Mouse (Mus musculus) large intestine, adult 2 months (tissue): ENCODE data around the gene Rab11fip4. TPM values are rescaled to one million over a fixed set of nuclear protein-coding genes. Genes with fewer than 3 reads are reported as not detected.

Experiments used
- DNase-seq: peaks from one replicate; pipeline ENCODE4 v3.0.0-alpha.2; 2012; ENCODE audit warnings: low read depth, low spot score
- WGBS: fragments of 180-500 bp; shearing (Covaris S2); methylation state at CpG from one replicate; pipeline ENCODE4 v1.1.7; 2018; 5-methylcytosine and 5-hydroxymethylcytosine counted together
- polyA plus RNA-seq: library from polyadenylated mRNA; depleted of rRNA; stranded (reverse); fragments of >200 nt; gene quantifications from 2 replicates; pipeline ENCODE4 v1.2.3, GENCODE M21; 2012

The Rab11fip4 gene
- polyA plus RNA-seq, 1 experiment: 4.7 TPM

DNA sequence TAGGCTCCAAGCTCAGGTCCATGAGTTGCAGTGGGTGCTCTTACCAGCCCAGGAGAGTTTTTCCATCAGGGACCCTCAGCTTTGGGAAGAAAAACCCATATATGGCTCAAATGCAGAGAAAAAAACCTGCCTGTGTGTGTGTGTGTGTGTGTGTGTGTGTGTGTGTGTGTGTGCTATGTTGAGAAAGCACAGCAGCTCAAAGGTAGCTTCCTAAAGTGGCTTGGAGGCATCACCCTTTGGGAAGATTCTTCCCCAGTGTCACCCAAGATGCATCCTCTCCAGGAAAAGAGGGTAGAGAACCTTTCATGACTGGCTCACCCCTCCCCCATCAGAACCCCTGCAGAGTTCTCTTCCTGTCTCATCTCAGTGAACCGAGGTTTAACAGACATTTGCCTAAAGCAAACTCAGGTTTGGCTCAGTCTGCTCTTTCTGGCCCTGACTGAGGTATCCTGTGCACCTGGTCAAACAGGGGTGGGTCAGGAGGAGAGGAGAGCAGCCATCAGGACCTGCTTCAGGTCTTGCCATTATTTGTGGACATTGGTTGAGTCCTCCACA, 21.1 kb downstream of the Rab11fip4 start:
- WGBS: 14% methylated on average over 1 of the region's 1 CpGs
- no peak for DNase-seq

DNA sequence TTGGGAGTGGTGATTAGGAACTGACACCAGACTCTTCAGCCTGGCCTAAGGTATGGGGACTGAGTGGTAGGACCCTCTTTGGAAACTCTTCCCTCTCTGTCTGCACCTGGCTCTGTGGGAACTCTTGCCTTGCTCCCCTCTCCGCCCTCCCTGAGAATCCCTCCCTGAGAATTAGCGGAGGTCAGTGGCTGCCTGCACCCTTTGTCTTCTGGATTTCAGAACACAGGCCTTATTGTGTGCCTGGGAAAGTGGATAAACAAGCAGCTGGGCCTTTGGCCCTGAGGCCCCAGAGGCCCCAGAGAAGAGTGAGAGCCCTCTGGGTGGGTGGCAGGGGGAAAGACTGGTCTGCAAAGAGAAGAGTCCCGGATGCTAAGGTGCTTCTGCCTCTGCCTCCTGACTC, 22.1 kb downstream of the Rab11fip4 start:
- WGBS: 60% methylated on average over 3 of the region's 3 CpGs

DNA sequence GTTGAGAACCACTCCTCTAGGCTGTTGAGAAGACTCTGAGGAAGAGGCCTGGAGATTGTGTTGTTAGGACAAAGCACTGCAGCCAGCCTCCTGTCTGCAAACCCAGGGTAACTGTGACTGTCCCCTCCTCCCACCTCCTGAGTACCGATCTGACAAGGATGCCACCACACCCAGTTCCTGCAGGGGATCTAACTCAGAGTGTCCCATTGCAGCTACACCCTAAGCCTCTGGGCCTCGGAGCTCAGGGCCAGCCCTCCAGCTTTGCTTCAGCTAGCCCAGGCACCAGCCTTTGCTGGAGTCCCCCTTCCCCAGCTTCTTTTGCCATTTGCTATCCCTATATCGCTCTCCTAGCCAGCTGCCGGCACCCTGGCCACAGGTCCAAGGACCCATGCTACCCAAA, 22.7 kb downstream of the Rab11fip4 start:
- DNase-seq: no peak
- WGBS: 62% methylated on average over 4 of the region's 4 CpGs

More for the DNA sequence above, 22.1 kb downstream of the Rab11fip4 start:
- no peak for DNase-seq

DNA sequence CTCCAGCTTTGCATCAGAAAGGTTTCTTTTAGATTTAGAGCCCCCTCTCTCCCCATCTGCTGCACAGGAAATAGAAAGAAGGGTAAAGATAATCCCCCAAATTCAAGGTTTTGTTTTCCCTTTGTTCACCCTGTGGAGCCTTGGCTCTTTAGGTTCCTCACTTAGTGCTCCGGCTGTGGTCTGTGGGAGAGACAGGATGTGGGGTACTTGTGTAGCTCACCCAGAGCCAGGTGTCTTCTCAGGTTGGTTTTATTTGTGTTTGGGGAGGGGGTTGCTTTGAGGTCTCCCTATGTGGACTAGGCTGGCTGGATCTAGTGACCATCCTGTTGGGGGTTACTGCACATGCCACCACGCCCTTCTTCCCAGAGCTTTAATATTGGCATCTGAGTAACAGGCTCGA, 23.9 kb downstream of the Rab11fip4 start:
- DNase-seq: no peak

DNA sequence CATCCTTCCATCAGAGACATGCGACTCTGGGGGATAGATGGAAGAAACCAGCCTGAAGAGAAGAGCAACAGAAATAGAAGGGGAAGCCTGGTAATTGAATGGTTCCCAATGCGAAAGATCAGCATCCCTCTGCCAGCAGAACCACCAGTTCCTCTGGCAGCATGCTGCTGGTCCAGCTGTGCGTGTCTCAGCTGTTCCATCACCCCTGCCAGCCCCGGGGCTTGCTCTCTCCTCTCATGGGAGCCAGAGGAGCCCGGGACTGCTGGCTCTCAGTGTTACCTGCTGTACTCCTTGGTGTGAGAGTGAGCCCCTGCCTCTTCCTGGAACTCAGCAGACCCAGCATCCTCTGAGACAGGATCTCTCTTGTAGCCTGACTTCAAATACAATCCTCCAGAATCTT, 24.9 kb downstream of the Rab11fip4 start:
- 63% methylated on average over 5 of the region's 5 CpGs for WGBS
- DNase-seq: no peak

More for the DNA sequence above, 23.9 kb downstream of the Rab11fip4 start:
- 71% methylated on average over 3 of the region's 3 CpGs for WGBS

DNA sequence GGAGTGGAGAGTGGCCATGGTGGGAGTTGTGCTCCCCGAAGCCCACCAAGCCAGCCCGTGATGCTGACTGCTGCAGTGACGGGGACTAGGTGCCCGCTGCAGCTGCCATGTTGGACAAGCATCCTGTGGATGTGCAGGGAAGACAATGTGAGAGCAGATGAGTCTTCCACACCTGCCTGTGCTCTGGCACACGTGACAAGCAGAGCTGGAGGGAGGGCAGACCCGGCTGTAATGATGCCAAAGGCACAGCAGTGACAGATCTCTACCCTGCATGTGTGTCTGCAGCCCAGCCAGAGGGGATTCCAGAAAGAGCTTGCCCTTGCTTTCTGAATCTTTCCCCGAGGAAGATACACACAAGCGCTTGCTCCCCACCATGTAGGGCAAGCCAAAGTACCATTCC, 27.0 kb downstream of the Rab11fip4 start:
- 81% methylated on average over 8 of the region's 8 CpGs for WGBS
- DNase-seq: no peak

DNA sequence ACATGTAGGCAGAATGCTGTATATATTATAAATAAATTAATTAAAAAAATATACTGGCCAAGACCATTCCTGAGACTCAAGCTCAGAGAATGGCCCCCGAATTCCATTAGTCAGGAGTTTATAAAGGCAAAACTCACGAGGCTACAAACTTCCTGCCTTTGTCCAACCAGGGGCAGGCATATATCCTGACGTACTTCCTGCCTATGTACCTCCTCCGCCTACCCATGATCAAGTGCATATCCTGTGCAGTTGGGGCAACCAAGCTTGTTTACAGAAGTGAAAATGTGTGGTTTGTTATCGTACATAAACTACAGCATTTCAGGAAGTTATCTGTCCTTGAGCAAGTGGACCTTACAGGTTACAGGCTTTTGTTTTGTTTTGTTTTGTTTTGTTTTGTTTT, 32.0 kb downstream of the Rab11fip4 start:
- no peak for DNase-seq
- WGBS: 64% methylated on average over 5 of the region's 5 CpGs

DNA sequence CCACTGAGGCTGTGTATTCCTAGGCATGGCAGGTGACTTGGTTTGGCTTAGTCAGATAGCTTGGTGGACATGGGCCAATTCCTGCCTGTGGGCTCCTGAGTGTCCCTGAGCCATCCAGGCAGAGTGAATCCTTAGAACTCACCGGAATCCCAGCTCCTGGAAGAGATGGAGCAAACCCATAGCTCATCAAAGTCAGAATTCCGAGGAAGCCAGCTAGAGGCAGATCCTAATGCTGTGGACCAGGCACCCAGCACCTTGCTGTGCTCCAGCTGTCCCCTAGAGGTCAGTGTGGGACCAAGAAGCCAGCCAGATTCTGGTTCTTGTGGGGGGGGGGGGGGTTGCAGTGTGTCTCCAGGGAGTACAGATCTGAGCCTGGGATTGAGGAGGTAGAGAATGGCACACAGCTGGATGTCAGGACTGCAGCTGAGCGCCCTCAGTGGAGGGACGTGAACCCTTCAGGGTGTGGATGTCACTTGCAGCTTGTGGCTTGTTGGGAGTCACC, 33.8 kb downstream of the Rab11fip4 start:
- DNase-seq: no peak

DNA sequence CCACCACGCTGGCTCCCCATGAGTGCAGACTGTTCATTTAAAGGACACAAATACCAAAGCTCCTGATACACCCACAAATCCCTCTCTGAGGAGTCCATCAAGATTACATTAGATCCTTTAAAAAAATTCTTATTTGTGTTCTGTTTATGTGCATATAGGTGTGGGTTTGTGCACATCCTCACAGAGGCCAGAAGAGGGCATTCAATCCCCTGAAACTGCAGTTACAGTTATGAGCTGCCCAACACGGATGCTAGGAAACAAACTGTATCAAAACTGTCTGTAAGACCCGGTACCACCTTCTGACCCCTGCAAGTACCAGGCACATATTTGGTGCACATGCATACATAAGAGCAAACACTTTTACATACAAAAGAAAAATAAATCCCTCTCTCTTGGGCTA, 37.7 kb downstream of the Rab11fip4 start:
- no peak for DNase-seq
- WGBS: 48% methylated on average over 3 of the region's 3 CpGs

More for the DNA sequence above, 33.8 kb downstream of the Rab11fip4 start:
- 11% methylated on average over 4 of the region's 4 CpGs for WGBS

DNA sequence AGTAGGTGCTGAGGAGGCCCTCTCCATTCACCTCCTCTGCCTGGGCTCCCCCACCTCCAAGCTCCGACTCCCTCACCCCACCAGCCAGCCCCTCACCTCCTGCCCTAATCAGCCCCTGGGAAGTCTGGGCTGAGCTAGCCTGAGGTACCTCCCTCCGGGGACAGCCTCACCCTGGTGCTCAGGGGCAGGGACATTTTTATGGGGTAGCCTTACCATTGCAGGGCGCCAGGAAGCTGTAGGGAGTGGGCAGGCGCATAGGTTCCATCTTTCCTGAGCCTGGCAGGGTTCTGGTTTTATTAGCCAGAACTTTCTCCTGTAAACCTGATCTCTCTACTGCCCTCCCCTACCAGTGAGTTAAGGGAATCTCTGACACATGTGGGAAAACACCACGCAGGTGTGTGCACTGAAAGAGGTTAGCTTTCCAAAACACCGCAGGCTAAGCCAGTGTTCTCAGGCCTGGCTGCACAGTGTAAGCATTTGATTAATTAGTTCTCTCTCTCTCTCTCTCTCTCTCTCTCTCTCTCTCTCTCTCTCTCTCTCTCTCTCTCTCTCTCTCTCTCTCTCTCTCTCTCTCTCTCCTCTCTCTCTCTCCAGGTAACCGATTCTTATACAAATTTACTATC, 38.9 kb downstream of the Rab11fip4 start:
- 66% methylated on average over 7 of the region's 7 CpGs for WGBS
- no peak for DNase-seq

DNA sequence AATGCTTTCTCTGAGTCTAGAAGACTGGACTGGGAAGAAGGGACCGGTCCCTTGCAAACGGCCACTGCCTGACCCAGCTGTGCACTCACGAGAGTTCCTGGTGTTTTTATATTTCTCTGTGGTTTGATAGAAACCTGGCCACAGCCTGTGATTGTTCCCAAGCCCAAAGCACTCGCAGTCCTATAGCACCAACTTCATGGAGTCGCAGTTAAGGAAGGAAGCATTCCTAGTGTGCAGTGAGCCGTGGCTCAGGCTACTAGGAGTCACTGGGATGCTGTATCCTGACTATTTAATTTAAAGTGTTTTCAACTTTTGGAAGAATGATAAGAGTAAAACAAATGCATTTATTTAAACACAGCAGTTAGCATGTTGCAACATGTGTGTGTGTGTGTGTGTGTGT, 39.5 kb downstream of the Rab11fip4 start:
- DNase-seq: no peak
- 69% methylated on average over 6 of the region's 6 CpGs for WGBS

DNA sequence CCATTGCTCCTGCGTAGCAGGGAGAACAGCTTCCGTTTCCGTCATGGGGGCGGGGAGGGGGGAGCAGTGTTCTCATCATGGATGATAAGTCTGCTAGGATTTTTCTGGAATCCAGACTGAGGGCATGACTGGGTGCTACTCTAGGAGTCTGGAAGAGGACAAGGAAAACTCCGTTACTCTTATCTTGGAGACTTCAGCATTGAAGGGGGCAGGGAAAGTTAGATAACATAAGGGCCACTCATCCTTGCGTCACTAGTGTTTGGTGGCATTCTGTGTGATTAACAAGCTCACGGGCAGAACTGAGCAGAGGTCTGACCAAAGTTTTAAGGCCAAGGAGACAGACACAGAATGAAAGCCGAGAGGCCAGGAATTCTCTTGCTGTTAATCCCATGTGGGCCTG, 42.4 kb downstream of the Rab11fip4 start:
- WGBS: 88% methylated on average over 8 of the region's 8 CpGs
- no peak for DNase-seq

DNA sequence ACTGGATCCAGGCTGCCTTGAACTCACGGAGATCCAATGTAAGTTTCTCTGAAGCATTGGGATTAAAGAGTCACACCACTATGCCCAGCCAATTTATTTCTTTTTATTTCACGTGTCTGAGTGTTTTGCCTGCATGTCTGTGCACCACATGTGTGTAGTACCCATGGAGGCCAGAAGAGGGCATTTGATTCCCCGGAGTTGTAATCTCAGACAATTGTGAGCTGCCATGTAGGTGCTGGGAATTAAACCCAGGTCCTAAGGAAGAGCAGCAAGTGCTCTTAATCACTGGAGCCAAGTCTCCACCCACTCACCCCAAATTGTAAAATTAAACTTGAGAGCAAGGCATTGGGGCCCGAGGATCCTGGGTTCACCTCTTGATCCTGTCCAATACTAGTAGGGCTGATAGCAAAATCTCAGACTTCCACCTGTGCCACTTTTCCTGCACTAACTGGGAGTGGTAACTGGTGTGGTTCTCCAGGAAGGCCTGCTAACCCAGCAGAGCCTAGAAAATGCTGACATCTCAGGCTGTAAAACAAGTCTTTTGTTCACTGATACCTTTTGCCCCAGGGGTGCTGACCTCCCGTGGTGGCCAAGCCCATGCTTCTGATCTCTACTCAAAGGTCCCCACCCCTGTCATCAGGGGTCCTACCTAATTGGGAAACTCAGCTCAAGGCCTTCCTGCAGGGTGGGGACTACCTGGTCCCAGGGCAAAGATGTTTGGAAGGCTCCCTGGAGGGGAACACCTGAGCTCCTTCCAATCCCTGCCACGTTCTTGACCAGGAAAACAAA, 44.8 kb downstream of the Rab11fip4 start:
- DNase-seq: no peak
- 89% methylated on average over 6 of the region's 6 CpGs for WGBS

DNA sequence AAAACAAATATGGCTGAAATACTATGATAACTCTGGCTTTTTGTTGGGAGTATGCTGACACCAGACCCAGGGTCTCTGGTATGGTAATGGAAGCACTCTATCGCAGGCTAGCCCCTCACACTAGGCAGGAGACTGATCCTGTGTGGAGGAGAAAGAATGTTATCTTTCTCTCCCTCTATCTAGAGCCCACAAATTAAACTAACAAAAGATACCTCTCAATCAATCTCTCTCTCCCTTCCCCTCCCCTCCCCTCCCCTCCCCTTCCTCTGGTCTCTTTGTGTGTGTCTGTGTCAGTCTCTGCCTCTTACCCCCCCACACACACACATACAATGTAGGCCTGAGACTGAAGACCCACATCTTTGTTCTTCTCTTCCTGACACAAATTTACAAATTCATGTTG, 45.5 kb downstream of the Rab11fip4 start:
- DNase-seq: no peak
- 98% methylated on average over 1 of the region's 1 CpGs for WGBS

DNA sequence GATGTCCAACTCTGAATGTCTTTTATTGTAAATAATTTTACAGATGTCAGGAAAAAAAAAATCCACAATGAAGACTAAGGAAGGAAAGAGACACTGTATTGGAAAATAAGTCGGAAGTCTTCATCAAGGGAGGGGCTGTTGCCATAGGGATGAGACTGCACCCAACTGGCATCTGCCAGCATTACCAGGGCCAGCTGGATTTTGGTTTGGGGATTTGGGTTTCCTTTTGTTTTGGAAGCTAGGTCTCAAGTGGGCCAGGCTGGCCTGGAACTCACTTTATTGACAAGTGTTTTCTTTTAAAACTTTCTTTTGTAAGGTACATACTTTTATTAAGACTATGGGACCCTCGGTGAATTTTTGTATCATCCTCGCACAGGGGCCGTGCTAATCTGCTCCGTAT, 47.7 kb downstream of the Rab11fip4 start:
- WGBS: 83% methylated on average over 5 of the region's 5 CpGs
- DNase-seq: no peak

DNA sequence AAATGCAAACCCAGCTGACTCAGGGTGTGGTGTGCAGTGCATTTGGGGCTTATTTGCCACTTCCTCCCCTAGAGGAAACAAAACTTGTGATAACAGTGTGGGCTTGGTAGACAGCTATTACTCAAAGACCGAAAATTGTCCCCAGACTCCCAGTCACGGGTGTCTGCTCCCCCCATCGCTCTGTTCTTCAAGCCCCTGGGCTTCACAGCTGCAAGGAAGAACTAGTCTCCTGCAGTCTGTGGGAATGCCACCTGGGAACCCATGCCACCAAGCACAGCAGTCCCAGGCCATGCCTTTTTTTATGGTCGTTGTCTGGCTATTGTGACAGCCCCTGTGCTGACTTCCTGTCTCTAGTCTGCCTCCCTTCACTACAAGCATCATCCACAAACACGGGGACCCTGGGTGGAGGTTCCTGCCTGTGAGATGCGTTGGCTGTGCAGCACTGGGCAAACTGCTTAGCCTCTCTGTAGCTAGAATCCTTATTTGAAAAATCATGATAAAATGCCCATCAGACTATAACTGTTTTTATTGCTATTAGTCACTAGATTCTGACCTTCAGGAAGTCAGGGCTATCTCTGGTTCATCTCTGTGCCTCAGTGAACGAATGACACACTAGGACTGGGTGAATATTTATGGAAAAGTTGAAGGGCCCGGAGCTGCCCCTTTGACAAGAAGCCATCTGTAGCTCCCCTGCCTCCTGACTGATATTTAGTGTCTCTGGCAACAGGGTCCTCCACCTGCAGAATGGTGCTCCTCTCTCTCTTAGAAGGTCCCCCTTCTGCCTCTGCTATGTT, 50.1 kb downstream of the Rab11fip4 start:
- DNase-seq: no peak
- WGBS: 40% methylated on average over 8 of the region's 8 CpGs

DNA sequence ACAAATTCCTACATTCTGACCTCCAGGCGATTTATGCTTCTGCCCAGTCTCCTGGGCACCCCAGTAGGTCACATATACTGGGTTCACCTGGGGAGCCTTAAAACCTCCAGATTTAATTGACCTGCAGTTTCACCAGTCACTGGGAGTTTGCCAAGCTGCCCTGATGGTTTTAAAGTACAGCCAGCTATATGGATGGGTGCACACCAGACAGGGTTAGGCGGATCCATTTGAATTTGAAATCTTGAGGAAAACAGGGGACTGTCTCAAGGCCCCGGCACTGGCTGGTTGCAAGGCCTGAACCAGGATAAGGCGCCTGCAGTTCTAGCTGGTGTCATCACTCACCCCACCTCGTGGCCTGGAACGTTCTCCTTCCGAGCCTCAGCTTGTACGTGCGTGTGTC, 52.7 kb downstream of the Rab11fip4 start:
- WGBS: 57% methylated on average over 9 of the region's 9 CpGs
- DNase-seq: no peak

DNA sequence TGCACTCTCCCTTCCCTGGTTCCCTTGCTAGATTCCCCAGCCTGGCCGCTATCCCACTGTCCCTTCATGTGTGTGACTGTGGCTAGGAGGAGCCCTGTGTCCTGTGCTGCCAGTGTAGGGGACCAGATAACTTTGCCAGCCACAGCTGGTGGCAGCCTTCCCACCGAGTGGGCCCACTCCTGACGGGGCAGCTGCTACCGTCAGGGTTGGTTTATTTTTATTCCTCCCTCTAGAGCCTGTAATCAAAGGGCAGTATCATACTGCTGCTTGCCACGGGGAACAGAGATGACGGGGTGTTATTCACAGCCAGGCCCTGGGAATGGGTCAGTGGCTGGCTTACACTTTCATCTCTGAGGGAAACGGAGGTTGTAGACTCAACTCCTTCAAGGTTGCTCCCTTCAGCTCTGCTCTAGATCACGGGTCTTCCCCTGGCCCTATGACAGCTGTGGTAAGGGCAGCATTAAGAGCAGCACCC, 53.7 kb downstream of the Rab11fip4 start:
- DNase-seq: no peak
- WGBS: 74% methylated on average over 8 of the region's 8 CpGs

DNA sequence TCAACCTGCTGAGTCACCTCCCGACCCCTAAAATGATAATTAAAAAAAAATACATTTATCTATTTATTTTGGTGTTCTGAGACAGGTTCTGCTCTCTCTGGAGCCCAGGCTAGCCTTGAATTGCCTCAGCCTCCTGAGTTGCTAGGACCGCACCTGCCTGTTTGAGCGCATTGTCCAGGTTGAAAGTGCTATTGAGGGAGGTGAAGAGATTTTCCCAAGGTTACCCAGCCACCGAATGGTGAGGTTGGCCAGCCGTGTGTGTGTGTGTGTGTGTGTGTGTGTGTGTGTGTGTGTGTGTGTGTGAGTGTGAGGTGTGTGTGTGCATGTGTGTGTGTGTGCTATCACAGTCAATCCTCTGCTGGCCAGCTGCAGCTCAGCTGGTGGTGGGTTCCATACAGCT, 55.0 kb downstream of the Rab11fip4 start:
- DNase-seq: no peak
- WGBS: 94% methylated on average over 5 of the region's 5 CpGs

DNA sequence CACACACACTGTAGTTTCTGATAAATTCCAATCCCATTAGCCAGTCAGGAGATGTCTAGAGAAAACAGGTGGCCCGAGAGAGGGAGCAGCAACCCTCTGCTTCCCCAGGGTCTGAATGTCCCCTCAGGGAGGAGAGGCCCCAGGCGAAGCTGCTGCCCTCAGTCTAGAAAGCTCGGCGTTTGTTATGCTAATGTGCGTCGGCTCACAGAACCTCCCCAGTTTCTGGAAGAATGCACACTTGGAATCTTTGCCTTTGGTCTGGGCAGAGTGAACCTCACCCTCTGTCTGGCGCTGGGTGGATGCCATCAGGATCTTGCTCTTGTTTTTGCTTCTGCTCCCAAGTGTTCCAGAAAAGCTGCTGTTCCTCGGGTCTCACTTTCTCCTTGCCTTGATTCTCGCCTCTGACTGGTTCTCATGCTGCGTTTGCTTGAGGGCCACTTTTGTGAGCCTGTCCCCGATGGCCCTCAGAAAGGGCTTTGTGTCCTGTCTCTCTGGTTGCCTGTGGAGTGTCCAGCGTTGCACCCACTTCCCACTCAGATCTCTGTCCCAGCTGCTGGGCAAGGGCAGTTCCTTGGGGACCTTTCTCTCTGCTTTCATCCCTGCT, 55.6 kb downstream of the Rab11fip4 start:
- no peak for DNase-seq
- whole genome bisulfite sequencing: 62% methylated on average over 12 of the region's 12 CpGs
